8 mouse cellular contexts compared by ENCODE assay signal in genomic region chr3:41741601-41742277, GRCm38 (mm10). TPM values are rescaled to one million over a fixed set of nuclear protein-coding genes. Genes with fewer than 3 reads are reported as not detected.
DNase-seq lines count a peak whose midpoint lies in the region; ATAC-seq and TF ChIP-seq lines count a peak whose summit lies in the region.

No protein-coding gene starts in this region.

- H3K36me3 ChIP-seq in heart, embryonic 12.5 days: no peaks in the 10 kb centered on the region
- no peaks in the 10 kb centered on the region for H3K36me3 ChIP-seq in lung, embryonic 15.5 days
- no peaks in the 10 kb centered on the region for H3K36me3 ChIP-seq in stomach, postnatal 0 days (ENCODE audit: control insufficient read depth, insufficient read depth, low read length)

- H3K27ac ChIP-seq in heart, embryonic 12.5 days (ENCODE audit: poor library complexity, severe bottlenecking): peak overlapping the region; percentile 89
- H3K27ac ChIP-seq in lung, embryonic 15.5 days: peak overlapping the region; percentile 93
- peak overlapping the region; percentile 89 for H3K27ac ChIP-seq in stomach, postnatal 0 days (replicated peaks)

- no peaks in the 10 kb centered on the region for H3K27me3 ChIP-seq in heart, embryonic 12.5 days (replicated peaks)
- no peaks in the 10 kb centered on the region for H3K27me3 ChIP-seq in lung, embryonic 15.5 days
- no peaks in the 10 kb centered on the region for H3K27me3 ChIP-seq in stomach, postnatal 0 days (ENCODE audit: control insufficient read depth, insufficient read depth, low read length)

- under 1% methylated on average over 39 of the region's 39 CpGs for WGBS in heart, embryonic 12.5 days
- under 1% methylated on average over 39 of the region's 39 CpGs for WGBS in lung, embryonic 15.5 days
- WGBS in stomach, postnatal 0 days: under 1% methylated on average over 39 of the region's 39 CpGs

- DNase-seq in frontal cortex, postnatal 14 days (ENCODE audit: low spot score in 2 of 2): no peak
- DNase-seq in cerebellum, postnatal 10 days: peak; percentile 28 to 46
- peak; percentile 3 for DNase-seq in kidney, postnatal 14 days
- peak; percentile 15 for DNase-seq in stomach, postnatal 0 days (ENCODE audit: low spot score)

- ATAC-seq in frontal cortex, adult (ENCODE audit: low TSS enrichment): peak; percentile 18
- ATAC-seq in CD4-positive, CD25-positive, alpha-beta regulatory T cell, adult 4 months: peak; percentile 8
- no peak for ATAC-seq in heart, embryonic 12.5 days (ENCODE audit: insufficient number of reproducible peaks, low FRiP score)
- ATAC-seq in lung, embryonic 15.5 days (ENCODE audit: borderline replicate concordance, extremely low read depth, low FRiP score, low TSS enrichment): no peak
- ATAC-seq in stomach, postnatal 0 days (ENCODE audit: low FRiP score, low TSS enrichment): no peak

- H3K4me2 ChIP-seq in heart, embryonic 12.5 days: peak overlapping the region; percentile 68
- peak overlapping the region; percentile 62 for H3K4me2 ChIP-seq in lung, embryonic 15.5 days
- H3K4me2 ChIP-seq in stomach, postnatal 0 days (replicated peaks; ENCODE audit: low read depth): peak overlapping the region; percentile 71

- 0 out of 2 replicates have a peak, but pooled peaks cover 2% of the 10 kb centered on the region for H3K4me1 ChIP-seq in heart, embryonic 12.5 days (replicated peaks)
- 0 out of 2 replicates have a peak, but pooled peaks cover 16% of the 10 kb centered on the region for H3K4me1 ChIP-seq in lung, embryonic 15.5 days
- no peaks in the 10 kb centered on the region for H3K4me1 ChIP-seq in stomach, postnatal 0 days (replicated peaks; ENCODE audit: control insufficient read depth, insufficient read depth)

- peak overlapping the region; percentile 82 for H3K9ac ChIP-seq in heart, embryonic 12.5 days
- H3K9ac ChIP-seq in lung, embryonic 15.5 days: peak overlapping the region; percentile 70
- peak overlapping the region; percentile 82 for H3K9ac ChIP-seq in stomach, postnatal 0 days (ENCODE audit: low read length)

- no peaks in the 10 kb centered on the region for H3K9me3 ChIP-seq in heart, embryonic 12.5 days (replicated peaks)
- H3K9me3 ChIP-seq in lung, embryonic 15.5 days: no peaks in the 10 kb centered on the region
- H3K9me3 ChIP-seq in stomach, postnatal 0 days (ENCODE audit: control insufficient read depth, low read length): no peaks in the 10 kb centered on the region

- no peak for TF ChIP-seq CTCF in stomach, postnatal 0 days (IDR thresholded peaks at IDR 0.05; ENCODE audit: low read depth)

- no peak for TF ChIP-seq EP300 in stomach, postnatal 0 days (optimal IDR thresholded peaks at IDR 0.05)

- H3K4me3 ChIP-seq in heart, embryonic 12.5 days: peak overlapping the region; percentile 78
- H3K4me3 ChIP-seq in lung, embryonic 15.5 days: peak overlapping the region; percentile 68
- H3K4me3 ChIP-seq in stomach, postnatal 0 days (ENCODE audit: low read depth, low read length): peak overlapping the region; percentile 85

RNA-seq across cellular contexts. Expression of gene Sclt1, which starts 0.6 kb away (rescaled TPM):
- polyA plus RNA-seq in CD4-positive, CD25-positive, alpha-beta regulatory T cell, adult 4 months (2017; shearing (Covaris generic)): 1 to 10 TPM; 5.1 to 5.9 TPM
- 12.7 and 12.9 TPM in 2 replicates for polyA plus RNA-seq in heart, embryonic 12.5 days (2016; fragmentation: Nextera tagmentation; extraction: Ambion mirVana)
- 16.9 and 20.7 TPM in 2 replicates for polyA plus RNA-seq in lung, embryonic 15.5 days (2015; fragmentation: Nextera tagmentation; extraction: Ambion mirVana)
- 8.4 and 8.6 TPM in 2 replicates for polyA plus RNA-seq in stomach, postnatal 0 days (2015; fragmentation: Nextera tagmentation; extraction: Ambion mirVana)

RNA-seq across cellular contexts. Expression of gene D3Ertd751e, which starts 0.7 kb away (rescaled TPM):
- 10 to 100 TPM; 23.5 to 25.9 TPM for polyA plus RNA-seq in CD4-positive, CD25-positive, alpha-beta regulatory T cell, adult 4 months (2017; shearing (Covaris generic))
- polyA plus RNA-seq in heart, embryonic 12.5 days (2016; fragmentation: Nextera tagmentation; extraction: Ambion mirVana): 16.0 and 19.7 TPM in 2 replicates
- polyA plus RNA-seq in lung, embryonic 15.5 days (2015; fragmentation: Nextera tagmentation; extraction: Ambion mirVana): 14.6 and 16.0 TPM in 2 replicates
- 7.4 and 8.3 TPM in 2 replicates for polyA plus RNA-seq in stomach, postnatal 0 days (2015; fragmentation: Nextera tagmentation; extraction: Ambion mirVana)

Comparison
In these comparisons a context has a peak if more than half of its experiments do, and no peak if none do; other contexts are left out.
1. ATAC-seq: peak in frontal cortex, adult (single experiment) and CD4-positive, CD25-positive, alpha-beta regulatory T cell, adult 4 months (single experiment); none in heart, embryonic 12.5 days (single experiment), lung, embryonic 15.5 days (single experiment) and stomach, postnatal 0 days (single experiment).
2. DNase-seq: peak in cerebellum, postnatal 10 days (2 of 2), kidney, postnatal 14 days (single experiment) and stomach, postnatal 0 days (single experiment); none in frontal cortex, postnatal 14 days (0 of 2).
3. Peak in every context shown above with its lines, with median percentiles within 50 percentile points of each other: H3K27ac ChIP-seq, H3K4me2 ChIP-seq, H3K4me3 ChIP-seq and H3K9ac ChIP-seq.